Mouse (Mus musculus): Measurements from ENCODE around the gene Ffar1. TPM values are rescaled to one million over a fixed set of nuclear protein-coding genes. Genes with fewer than 3 reads are reported as not detected.

Ffar1 gene
- total RNA-seq, 2 experiments from 2014 or later: not detected

Other genes with a start within 250 kb of the Ffar1 start
- gene Upk1a, start 248.7 kb downstream of the Ffar1 start, total RNA-seq (2021): under 1 TPM; 0.26 to 0.70 TPM
- 100 to 1,000 TPM; 606 to 625 TPM for gene Cox6b1, start 235.4 kb downstream of the Ffar1 start, total RNA-seq (2021)
- gene Etv2, start 225.7 kb downstream of the Ffar1 start, total RNA-seq (2021): not detected
- 10 to 100 TPM; 66.6 to 79.5 TPM for gene Rbm42, start 211.2 kb downstream of the Ffar1 start, total RNA-seq (2021)
- gene Haus5, start 196.6 kb downstream of the Ffar1 start, total RNA-seq (2021): 1 to 10 TPM; 5.2 to 7.6 TPM
- not detected for gene Pmis2, start 190.0 kb downstream of the Ffar1 start, total RNA-seq (2021)
- gene 2200002J24Rik, start 162.6 kb downstream of the Ffar1 start, total RNA-seq (2021): not detected
- under 1 TPM; 0.26 to 0.66 TPM for gene Atp4a, start 149.4 kb downstream of the Ffar1 start, total RNA-seq (2021)
- 100 to 1,000 TPM; 114 to 129 TPM for gene Tmem147, start 132.0 kb downstream of the Ffar1 start, total RNA-seq (2021)
- gene Gapdhs, start 117.9 kb downstream of the Ffar1 start, total RNA-seq (2021): not detected
- 10 to 100 TPM in 1 of 2 experiments, 1 to 10 TPM in 1; 8.2 to 12.9 TPM for gene Sbsn, start 110.1 kb downstream of the Ffar1 start, total RNA-seq (2021)
- 1 to 10 TPM; 1.9 to 4.0 TPM for gene Dmkn, start 97.8 kb downstream of the Ffar1 start, total RNA-seq (2021)
- gene Krtdap, start 73.7 kb downstream of the Ffar1 start, total RNA-seq (2021): not detected
- not detected for gene Ffar2, start 37.8 kb downstream of the Ffar1 start, total RNA-seq (2021)
- not detected for gene Ffar3, start 5.4 kb downstream of the Ffar1 start, total RNA-seq (2021)
- under 1 TPM in 1 of 2 experiments, not detected in 1; 0.09 TPM for gene Cd22, start 18.8 kb upstream of the Ffar1 start, total RNA-seq (2021)
- 100 to 1,000 TPM in 1 of 2 experiments, 10 to 100 TPM in 1; 91.4 to 101 TPM for gene Mag, start 53.3 kb upstream of the Ffar1 start, total RNA-seq (2021)
- gene Hamp2, start 63.1 kb upstream of the Ffar1 start, total RNA-seq (2021): not detected
- gene Hamp, start 82.5 kb upstream of the Ffar1 start, total RNA-seq (2021): not detected
- 100 to 1,000 TPM; 123 to 124 TPM for gene Usf2, start 95.2 kb upstream of the Ffar1 start, total RNA-seq (2021)
- 10 to 100 TPM in 1 of 2 experiments, 1 to 10 TPM in 1; 8.2 to 10.7 TPM for gene Lsr, start 111.9 kb upstream of the Ffar1 start, total RNA-seq (2021)
- under 1 TPM in 1 of 2 experiments, not detected in 1; 0.28 TPM for gene Fam187b, start 112.2 kb upstream of the Ffar1 start, total RNA-seq (2021)
- 10 to 100 TPM; 35.5 to 36.7 TPM for gene Fxyd5, start 180.9 kb upstream of the Ffar1 start, total RNA-seq (2021)
- gene Fxyd7, start 189.9 kb upstream of the Ffar1 start, total RNA-seq (2021): 100 to 1,000 TPM; 148 to 187 TPM
- gene Fxyd1, start 195.6 kb upstream of the Ffar1 start, total RNA-seq (2021): 10 to 100 TPM; 74.1 to 90.2 TPM
- 10 to 100 TPM; 32.9 to 35.9 TPM for gene Lgi4, start 197.8 kb upstream of the Ffar1 start, total RNA-seq (2021)
- gene Fxyd3, start 215.1 kb upstream of the Ffar1 start, total RNA-seq (2021): 1 to 10 TPM in 1 of 2 experiments, not detected in 1; 1.2 TPM

Data from left cerebral cortex, adult 18-20 months (tissue).